Mouse (Mus musculus) cerebellum, adult 18-20 months (tissue): ENCODE results near the gene Dmwd.
"Not testable (repeated sequence)": the region's sequence is repeated elsewhere in the genome, so short reads cannot be mapped to it uniquely, and the experiment has no call there.

Experiments used
- DNase-seq, 2 experiments: peaks; one replicate each; pipeline ENCODE4 v3.0.0; 2021

Dmwd gene

DNA sequence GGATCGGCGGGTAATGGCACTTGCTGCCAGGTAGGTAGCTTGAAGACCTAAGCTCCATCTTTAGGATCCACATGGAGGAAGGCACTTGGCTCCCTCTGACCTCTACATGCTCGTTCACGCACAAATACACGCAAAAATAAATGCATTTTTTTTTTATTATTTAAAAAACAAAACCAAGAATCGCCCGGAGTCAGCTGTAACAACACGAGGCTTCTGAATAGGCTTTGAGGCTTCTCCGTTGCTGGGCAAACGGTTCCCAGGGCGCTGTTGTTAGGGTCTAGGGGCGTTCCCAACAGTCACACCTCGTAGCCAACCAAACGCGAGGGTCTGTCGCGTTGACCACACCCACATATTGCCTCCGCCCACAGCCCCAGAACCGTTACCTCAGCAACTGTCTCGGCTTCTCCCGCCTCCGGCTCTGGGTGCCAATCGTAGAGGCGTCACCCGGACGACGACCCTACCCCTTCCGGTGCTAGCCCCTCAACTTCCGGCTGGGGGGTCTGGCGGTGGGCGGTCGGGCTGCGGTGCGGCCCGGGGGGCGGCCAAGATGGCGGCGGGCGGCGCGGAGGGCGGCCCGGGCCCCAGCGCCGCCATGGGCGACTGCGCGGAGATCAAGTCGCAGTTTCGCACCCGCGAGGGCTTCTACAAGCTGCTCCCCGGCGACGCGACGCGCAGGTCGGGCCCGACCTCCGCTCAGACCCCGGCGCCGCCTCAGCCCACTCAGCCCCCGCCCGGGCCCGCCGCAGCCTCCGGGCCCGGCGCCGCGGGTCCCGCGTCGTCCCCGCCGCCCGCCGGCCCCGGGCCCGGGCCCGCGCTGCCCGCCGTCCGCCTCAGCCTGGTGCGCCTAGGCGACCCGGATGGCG, at the start of gene Dmwd:
Gene Dmwd, plus strand, starts transcription at position 505 of the 863 bp plus-strand sequence.
- peak; percentile 87 to 93 for DNase-seq

DNA sequence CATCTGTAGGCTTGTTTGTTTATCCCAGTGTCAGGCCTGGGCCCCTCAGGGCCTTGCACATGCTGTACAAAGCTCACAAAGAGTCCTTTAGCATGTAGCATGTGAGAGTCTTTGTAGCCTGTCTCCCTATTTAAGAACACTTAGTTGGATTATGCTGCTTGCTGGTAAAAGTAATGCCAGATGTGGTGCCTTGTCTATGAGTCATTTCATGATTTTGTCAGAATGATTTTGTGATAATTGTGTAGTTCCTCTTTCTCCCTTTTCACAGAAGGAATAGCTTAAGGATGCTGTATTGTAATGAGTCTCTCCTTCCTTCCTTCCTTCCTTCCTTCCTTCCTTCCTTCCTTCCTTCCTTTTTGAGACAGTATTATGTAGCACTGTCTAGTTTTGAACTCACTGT, 48.0 kb upstream of the Dmwd start:
- no peak for DNase-seq

DNA sequence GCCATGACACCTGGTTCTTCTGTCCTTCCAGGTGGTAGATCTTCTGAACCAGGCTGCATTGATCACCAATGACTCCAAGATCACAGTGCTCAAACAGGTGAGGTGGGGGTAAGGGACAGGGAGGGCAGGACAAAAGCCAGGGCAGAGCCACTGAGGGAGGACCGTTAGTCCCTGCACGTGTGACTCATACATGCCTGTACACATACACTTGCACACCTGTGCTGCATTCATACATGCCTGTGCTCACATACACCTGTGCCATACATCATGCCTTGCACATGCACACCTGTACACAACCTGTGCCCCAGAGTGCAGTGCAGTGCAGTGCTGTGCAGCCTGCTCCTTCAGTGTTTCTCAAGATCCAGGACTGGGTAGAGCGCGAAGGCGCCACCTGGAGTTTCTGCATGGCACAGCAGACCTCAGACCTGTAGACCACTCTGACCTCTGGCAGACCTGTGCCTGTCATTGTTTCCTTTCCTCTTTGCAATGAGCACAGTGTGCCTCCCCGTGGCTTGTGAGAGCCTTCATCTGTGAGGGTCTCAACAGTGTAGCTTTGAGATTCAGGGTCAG, 46.9 kb upstream of the Dmwd start:
- DNase-seq, result peak; percentile 44 to 65

DNA sequence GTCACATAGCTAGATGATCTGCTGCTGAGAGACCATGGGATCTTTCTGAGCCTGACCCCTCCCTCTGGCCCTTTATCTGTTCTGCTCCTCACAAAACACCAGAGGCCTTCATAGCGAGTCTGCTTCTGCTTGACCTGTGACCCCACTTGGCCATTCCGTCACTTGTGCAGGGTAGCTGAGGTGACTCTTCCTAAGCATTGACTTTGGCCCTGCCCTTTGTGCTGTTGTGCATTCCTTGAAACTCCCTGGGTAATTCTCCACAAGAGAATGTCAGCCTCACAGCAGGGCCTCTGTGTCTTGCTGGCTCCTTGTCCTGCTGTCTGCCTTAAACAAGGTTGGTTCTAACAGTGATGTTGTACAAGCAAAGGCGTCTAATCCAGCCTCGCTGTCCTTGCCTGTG, 44.4 kb upstream of the Dmwd start:
- DNase-seq, result no peak

DNA sequence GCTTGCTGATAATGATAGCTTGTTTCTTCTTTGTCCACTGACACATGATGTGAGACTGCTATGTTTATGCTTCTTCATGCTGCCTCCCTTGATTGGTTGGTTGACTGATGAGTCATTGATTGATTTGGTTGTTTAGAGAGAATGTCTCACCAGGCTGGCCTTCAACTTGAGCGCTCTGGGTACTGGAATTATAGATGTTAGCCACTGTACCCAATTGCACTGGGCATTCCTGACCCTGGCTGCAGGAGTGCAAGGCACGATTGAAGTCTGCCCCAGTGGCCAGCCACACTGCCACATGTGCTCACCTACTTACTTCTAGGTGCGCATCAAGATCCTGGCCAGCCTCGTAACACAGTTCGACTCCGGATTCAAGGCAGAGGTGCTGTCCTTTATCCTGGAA, 31.4 kb upstream of the Dmwd start:
- DNase-seq, result no peak

DNA sequence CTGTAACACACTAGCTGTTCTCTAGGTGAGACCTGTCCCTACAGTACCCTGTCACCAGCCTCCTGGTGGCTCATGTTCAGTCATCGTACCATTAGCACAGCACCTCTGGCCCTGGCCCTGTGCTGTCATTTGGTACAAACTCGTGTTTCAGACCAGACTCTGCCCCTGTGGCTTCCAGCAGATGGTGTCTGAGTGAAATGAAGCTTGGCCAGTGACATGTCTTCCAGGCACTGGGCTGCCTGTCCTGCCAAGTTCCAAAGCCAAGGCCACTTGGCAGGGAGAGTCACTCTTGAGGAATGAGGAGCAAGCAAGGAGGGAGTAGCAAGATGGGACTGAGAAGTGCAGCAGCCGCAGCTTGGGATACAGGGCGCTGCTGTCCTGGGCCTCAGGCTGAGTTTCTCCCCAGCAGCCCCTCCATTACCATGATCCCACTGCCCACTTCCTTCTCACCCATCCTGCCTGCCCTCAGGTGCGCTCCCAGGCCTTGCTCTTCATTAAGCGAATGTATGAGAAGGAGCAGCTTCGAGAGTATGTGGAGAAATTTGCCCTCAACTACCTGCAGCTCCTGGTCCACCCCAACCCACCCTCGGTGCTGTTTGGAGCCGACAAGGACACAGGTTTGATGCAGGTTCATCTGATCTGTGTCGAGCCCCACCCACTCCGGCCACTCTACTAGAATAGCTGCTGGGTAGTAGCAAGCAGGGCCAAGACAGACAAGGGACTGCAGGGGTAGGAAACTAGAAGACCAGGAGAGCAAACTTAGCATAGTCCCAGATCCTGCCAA, 29.5 kb upstream of the Dmwd start:
- peak; percentile 73 to 83 for DNase-seq

DNA sequence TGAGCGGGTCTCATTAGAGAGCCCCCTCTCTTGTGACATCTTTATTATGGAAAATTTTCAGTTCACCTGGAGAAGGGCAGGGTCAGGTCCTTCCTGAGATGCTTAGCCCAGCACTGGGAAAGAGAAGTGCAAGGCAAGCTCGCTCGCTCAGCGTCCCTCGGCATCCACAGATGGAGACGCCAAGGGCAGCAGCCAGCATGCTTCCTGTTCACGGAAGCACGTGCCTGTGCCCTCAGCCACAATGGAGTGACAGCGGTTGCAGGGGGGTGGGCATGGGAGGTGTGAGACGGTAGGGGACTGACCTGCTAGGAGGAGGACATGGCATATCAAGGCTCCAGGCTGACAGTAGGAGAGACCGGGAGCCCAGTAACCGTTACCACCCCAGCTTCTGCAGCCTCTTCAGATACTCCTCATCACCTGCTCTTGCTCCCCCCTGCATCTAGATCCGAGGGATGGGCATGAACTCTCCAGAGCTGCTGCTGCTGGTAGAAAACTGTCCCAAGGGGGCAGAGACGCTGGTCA, 28.0 kb upstream of the Dmwd start:
- no peak for DNase-seq

DNA sequence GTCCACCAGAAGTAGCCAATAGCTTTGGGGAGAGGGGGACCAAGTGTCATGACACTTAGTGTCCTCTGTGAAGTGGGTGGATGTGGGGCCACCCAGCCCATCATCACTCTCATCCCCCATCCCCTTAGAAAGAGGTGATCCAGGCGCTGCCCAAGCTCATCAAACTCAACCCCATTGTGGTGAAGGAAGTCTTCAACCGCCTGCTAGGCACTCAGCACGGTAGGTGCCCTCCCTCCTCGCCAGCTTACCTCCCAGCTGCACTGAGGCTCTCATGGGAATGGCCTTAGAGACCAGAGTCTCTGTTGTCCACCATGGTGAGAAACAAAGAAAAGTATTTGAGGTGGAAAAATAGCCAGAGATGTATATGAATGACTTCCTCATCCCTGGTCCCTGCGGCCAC, 26.8 kb upstream of the Dmwd start:
- DNase-seq, result no peak

DNA sequence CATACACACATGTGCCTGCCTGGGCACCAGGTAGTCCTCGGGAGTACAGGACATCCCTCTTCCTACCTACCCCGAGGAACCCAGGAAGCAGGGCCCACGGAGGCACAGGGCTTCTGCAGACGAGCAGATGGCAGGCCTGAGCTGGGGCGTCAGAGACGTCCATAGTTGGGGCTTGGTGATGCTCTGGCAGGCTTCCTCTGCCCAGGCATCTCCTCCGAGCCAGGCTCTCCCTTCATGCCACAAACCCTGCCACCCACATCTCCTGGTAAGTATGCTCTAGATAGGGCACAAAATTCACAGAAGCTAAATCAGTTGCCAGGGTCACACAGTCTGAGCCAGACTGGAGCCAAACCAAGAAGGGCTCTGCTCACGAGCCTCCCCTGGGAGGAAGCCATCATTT, 25.9 kb upstream of the Dmwd start:
- DNase-seq, result no peak

DNA sequence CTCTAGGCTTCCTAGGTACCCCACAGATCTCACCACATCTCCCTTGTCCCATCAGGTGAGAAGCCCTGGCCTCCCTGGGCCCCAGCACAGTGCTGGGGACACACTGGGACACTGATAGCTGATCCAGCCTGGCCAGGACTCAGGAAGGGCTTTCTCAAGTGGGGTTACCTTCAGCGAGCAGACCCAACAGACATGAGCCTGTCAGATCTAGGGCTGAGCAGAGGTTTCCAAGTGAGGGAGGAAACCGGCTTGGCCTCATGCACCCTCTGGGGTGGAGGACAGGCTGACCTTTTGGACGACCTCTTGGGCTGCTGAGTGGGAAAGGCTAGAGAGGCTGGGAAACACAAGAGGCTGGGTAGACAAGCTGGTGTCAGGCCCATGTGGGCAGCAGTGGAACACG, 24.9 kb upstream of the Dmwd start:
- DNase-seq, result no peak

DNA sequence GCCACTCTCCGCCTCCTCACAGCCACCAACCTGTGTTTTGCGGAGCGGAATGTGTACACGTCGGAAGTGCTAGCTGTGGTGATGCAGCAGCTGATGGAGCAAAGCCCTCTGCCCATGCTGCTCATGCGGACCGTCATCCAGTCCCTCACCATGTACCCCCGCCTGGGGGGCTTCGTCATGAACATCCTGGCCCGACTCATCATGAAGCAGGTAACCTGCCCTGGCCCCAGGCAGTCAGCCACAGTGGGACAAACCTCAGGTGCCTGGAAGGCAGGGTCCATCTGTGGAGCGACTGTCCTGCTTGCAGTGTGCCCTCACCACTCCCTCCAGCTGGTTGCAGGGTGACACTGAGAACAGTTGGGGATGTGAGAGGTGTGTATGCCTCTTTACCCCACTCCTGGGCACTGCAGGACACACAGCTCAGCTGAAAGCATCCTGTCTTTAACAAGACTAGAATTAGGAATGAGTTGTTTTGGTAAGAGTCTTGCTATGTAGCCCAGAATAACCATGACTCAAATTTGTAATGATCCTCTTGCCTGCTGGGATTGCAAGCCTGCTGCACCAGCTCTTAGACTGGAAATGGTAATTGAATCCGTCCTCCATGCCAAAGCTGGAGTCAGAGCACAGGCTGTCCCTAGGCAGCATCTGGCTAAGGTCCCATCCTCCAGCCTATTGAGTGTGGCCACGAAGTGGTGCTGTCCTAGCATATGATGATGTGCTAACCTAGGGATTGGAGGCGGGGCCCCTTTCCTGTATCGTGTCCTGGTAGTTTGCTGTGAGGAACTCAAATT, 23.5 kb upstream of the Dmwd start:
- no peak for DNase-seq

DNA sequence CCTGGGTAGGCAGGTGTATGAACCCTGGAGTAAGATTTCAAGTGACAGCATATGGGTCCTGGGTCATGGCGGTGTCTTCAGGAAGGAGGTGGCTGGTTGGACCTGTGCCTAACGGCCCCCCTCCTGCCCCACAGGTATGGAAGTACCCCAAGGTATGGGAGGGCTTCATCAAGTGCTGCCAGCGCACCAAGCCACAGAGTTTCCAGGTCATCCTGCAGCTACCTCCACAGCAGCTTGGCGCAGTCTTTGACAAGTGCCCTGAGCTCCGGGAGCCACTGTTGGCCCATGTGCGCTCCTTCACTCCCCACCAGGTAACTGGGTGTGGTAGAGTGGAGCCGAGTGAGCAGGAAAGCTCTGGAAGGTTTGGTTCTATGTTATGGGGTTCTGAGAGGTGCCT, 22.9 kb upstream of the Dmwd start:
- DNase-seq, result no peak

DNA sequence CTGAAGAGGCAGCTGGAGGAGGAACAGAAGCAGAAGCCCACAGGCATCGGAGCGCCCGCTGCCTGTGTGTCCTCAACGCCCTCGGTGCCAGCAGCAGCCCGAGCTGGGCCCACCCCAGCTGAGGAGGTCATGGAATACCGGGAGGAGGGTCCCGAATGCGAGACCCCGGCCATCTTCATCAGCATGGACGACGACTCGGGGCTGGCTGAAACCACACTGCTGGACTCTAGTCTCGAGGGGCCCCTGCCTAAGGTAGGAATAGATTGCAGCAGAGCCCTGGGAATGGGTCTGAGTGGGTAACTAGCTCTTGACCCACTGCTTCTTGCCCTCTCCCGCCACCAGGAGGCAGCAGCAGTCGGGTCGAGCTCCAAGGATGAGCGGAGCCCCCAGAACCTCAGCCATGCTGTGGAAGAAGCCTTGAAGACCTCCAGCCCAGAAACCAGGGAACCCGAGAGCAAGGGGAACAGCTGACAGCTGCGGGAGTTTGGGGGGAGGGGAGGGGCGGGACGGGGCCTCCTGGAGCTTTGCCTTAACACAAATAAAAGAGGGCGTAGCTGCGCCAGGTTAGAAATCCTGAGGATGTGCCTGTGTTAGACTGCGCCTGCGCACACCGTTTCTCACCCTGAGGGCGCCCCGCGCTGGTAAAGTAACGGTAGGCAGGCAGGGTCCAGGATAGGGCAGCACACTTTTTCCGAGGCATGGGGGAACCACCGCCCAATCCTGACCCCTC, 21.8 kb upstream of the Dmwd start, which contains the start of gene Rsph6a:
Gene Rsph6a, plus strand, starts transcription at position 644 of the 730 bp plus-strand sequence.
- DNase-seq, result peak; percentile 43 to 55

DNA sequence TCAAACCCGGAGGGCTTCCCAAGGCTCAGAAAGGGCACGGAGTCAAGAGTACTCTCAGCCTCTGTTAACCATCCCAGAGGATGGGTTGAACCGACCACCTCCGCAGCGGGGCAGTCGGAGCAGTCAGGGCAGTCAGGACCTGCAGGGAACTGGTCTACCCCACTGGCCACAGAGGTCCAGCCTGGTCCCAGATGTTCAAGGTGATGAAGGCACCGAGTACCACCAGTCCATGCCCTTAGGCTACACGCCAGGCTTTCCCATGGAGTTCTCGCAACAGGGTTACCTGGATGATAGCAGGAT, 21.3 kb upstream of the Dmwd start:
- DNase-seq, result no peak

DNA sequence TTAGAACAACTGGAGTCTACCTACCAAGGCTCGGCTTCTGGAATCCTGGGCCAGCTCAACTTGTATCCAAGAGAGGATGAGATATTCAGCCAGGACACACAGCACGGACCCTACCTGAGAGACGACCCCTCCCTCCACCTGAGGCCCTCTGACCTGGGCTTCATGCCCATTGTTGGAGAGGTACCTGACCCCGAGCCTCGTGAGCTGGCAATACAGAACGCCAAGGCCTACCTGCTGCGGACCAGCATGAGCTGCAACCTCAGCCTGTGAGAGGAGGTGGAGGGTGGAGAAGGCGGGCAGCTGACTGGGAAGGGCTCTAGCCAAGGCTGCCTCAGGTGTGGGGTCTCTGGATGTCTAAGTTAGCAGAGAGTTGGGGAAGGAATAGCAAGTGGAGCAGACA, 20.9 kb upstream of the Dmwd start:
- DNase-seq, result no peak

DNA sequence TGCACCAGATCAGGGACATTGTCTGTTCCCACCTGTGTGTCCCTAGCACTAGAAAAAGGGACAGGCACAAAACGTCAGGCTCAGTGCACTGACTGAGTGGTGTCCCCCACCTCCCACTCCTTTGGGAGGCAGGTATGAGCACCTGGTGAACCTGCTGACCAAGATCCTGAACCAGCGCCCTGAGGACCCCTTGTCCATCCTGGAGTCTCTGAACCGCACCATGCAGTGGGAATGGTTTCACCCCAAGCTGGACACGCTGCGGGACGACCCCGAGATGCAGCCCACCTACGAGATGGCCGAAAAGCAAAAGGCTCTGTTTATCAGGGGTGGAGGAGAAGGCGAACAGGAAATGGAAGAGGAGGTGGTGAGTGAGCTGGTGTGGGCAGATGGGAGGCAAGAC, 18.6 kb upstream of the Dmwd start:
- no peak for DNase-seq

DNA sequence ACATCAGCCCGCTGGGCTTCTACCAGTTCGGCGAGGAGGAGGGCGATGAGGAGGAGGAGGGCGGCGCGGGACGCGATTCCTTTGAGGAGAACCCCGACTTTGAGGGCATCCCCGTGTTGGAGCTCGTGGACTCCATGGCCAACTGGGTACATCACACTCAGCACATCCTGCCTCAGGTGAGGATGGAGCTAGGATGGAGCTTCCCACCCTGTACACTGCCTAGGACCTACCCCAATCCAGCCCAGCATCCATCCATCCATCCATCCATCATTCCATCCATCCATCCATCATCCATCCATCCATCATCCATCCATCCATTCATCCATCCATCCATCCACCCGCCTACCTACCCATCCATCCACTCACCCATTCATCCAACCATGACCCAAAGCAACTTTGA, 10.1 kb upstream of the Dmwd start:
- no peak for DNase-seq

DNA sequence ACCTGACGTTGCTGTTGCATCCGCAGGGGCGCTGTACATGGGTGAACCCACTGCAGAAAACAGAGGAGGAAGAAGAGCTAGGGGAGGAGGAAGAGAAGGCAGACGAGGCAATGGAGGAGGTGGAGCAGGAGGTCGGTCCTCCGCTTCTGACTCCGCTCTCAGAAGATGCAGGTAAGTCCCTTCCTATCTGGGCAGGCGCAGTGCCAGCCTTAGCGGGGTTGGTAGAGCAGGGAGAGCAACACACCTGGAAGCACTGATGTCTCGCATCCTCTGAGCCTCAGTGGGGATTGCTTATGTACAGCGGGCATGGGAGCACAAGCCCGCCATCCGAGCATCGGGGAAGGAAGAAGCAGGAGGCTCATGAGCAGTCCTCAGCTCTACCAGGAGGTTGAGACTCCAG, 9.0 kb upstream of the Dmwd start:
- DNase-seq, result no peak

DNA sequence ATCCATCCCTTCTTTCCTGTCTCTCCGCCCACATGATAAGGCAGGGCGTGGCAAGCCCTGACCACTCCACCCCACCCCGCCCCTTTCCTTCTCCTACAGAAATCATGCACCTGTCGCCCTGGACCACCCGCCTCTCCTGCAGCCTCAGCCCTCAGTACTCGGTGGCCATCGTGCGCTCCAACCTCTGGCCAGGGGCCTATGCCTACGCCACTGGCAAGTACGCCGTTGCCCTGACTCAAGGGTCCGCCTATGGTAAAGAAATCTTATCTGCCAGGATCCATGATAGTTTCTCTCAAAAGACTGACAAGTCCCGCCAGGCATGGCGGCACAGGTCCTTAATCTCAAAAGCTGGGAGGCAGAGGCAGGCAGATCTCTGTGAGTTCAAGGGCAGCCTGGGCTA, 8.1 kb upstream of the Dmwd start:
- DNase-seq, result no peak

DNA sequence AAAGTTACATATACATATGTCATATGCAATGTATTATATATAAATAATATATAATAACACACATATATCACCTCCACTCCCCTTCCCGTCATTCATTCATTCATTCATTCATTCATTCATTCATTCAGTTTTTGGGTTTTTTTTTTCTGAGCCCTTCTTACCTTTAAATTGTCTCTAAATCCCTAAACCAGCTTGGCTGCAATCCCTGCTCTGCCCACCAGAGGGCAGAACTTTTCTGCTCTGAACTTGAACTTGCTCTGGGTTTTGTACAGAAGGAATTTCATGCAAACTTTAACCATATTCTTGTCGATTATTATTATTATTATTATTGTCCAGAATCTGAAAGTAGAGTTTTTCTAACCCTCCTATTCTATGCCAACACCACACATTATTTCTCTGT, 7.3 kb upstream of the Dmwd start:
- DNase-seq, result peak; percentile 60 to 74

DNA sequence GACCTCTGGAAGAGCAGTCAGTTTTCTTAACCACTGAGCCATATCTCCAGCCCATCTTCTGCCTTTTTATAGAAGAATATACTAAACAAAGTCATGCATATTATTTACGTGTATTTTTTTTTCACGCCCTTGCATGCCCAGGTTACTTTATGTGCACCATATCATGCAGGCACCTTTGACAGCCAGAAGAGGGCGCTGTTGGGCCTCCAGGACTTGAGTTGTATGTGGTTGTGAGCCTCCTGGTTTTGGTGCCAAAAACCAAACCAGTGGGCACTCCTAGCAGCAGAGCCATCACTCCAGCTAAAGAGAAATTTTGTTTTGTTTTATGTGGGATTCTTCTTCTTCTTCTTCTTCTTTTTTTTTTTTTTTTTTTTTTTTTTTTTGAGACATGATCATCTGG, 6.5 kb upstream of the Dmwd start:
- no peak for DNase-seq

DNA sequence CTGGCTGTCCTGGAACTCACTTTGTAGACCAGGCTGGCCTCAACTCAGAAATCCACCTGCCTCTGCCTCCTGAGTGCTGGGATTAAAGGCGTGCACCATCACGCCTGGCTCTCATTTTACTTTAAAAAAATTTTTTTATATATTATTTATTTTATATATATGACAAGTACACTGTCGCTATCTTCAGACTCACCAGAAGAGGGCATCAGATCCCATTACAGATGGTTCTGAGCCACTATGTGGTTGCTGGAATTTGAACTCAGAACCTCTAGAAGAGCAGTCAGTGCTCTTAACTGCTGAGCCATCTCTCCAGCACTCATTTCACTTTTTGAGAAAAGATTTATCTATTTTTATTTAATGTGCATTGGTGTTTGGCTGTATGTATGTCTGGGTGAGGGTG, 5.0 kb upstream of the Dmwd start:
- not testable (repeated sequence) for DNase-seq
